Mouse (Mus musculus) G1E (cell line): Measurements from ENCODE around the gene Iqgap2. TPM values are rescaled to one million over a fixed set of nuclear protein-coding genes. Genes with fewer than 3 reads are reported as not detected.
A peak's percentile ranks its signal among the peaks of the same experiment; 100 is the strongest.

Experiments used
- ATAC-seq: 2 replicates; pipeline ENCODE4 v1.8.0; 2016; ENCODE audit warnings: mild to moderate bottlenecking; ENCODE audit not compliant: insufficient number of reproducible peaks, poor library complexity, low FRiP score, severe bottlenecking; ENCODE audit errors: extremely low read depth
- DNase-seq: peaks from one replicate; pipeline ENCODE4 v3.0.0; 2012; ENCODE audit warnings: low spot score
- H3K27me3 ChIP-seq: 2 replicates; pipeline ENCODE4 v1.6.1; 2012; ENCODE audit warnings: mild to moderate bottlenecking, low read length, inconsistent platforms; ENCODE audit not compliant: insufficient read depth
- H3K36me3 ChIP-seq: replicated peaks from 2 replicates; pipeline ENCODE3; 2012; ENCODE audit warnings: mild to moderate bottlenecking, inconsistent platforms
- H3K4me1 ChIP-seq: 2 replicates; pipeline ENCODE4 v1.6.1; 2012; ENCODE audit warnings: low read depth, low read length, inconsistent platforms, mixed read lengths; ENCODE audit not compliant: insufficient read depth
- H3K4me3 ChIP-seq: 2 replicates; pipeline ENCODE4 v1.5.1; 2012; ENCODE audit warnings: low read depth, mild to moderate bottlenecking, inconsistent platforms, low read length, moderate library complexity, mixed read lengths
- H3K9me3 ChIP-seq: replicated peaks from 2 replicates; pipeline ENCODE4 v1.6.1; 2012; ENCODE audit warnings: inconsistent platforms
- CTCF ChIP-seq: IDR thresholded peaks from 2 replicates; pipeline ENCODE4 v1.5.1; 2012; ENCODE audit warnings: low read depth, low read length, inconsistent platforms, mixed read lengths
- GATA1 ChIP-seq: IDR thresholded peaks from 2 replicates; pipeline ENCODE4 v1.6.1; 2012; ENCODE audit warnings: borderline replicate concordance, low read length, inconsistent platforms, mixed read lengths
- GATA2 ChIP-seq: IDR thresholded peaks from 2 replicates; pipeline ENCODE4 v1.6.1; 2012; ENCODE audit warnings: low read depth, low read length, inconsistent platforms, borderline replicate concordance
- POLR2AphosphoS5 ChIP-seq: IDR thresholded peaks from 2 replicates; pipeline ENCODE4 v1.6.1; 2012; ENCODE audit warnings: low read depth, low read length, inconsistent platforms; ENCODE audit not compliant: insufficient replicate concordance
- TAL1 ChIP-seq: conservative IDR thresholded peaks from 2 replicates; pipeline ENCODE4 v1.6.1; 2012; ENCODE audit warnings: low read depth, low read length, inconsistent platforms, mixed read lengths
- polyA plus RNA-seq: library from polyadenylated mRNA; stranded (reverse); fragments of >175 nt; gene quantifications from 2 replicates; pipeline ENCODE4 v1.2.3, GENCODE M21; 2012
- total RNA-seq, 2 experiments: library from RNA; stranded (forward) in 1 of 2; stranded (reverse) in 1 of 2; fragments of 200-1000 nt in 1 of 2; fragments of >200 nt in 1 of 2; fragmentation: Nextera tagmentation in 1 of 2; gene quantifications; 2 replicates each; pipeline ENCODE4 v1.2.3; 2014 to 2017

The Iqgap2 gene
- total and polyA plus RNA-seq, 3 experiments = 3.0 to 14.3 (median 6.6) TPM

DNA sequence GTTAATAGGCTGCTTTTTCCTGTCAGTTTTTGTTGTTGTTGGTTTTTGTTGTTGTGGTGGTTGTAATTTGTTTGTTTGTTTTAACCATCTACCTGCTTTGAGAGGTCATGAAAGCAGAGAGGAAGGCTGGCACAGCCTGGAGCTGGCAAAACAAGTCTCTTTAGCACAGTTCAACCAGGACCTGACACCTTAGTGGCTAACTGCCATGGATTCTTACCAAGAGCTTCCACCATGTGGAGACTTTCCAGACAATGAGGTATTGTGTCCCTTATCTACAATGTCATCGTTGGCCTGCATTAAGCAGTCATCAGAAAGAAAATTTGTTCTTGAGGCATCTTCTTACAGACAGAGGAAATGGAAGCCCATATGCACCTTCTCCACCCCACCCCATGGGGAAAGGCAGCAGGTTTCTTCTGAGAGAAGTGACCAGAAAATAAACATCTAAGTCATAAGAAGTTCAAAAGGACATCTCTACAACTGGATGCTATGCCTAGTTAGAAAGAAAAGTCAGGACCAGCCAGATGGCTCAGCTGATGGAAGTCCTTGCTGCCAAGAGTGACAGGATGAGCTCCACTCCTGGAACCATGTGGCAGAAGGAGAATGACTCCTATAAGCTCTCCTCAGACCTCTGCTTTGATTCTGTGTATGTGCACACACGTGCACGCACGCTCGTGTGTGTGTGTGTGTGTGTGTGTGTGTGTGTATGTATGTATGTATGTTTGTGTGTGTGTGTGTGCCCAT lies 113.9 kb downstream of the Iqgap2 start:
- Histone ChIP-seq H3K36me3 (no peaks in the 10 kb centered on the region), H3K4me3 (no peak overlapping the region), H3K4me1 (no peaks in the 10 kb centered on the region), H3K27me3 (peaks cover 23% of the 10 kb centered on the region), H3K9me3 (no peaks in the 10 kb centered on the region)
- TF ChIP-seq CTCF (no peak), POLR2AphosphoS5 (no peak), TAL1 (no peak), GATA1 (no peak), GATA2 (no peak)
- DNase-seq (no peak), ATAC-seq (no peak)

DNA sequence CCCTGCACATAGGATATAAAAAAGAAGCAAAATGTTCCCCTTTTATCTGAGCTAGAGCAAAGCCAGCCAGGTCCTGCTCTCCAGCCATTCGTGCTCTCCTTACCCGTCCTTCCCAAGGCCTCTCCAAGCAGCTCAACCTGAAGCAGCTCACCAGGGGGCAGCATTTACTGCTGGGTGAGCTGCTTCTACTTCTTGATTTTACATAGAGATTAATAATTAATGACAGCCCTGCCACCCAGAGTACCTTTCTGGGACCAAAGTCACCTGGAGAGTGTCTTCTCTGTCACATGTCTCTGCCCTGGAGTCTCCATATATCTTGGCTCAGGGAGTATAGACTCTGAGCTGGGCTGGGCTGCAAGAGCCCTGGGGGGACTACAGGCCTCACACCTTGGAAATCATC lies 114.5 kb downstream of the Iqgap2 start:
- Histone ChIP-seq H3K36me3 (no peaks in the 10 kb centered on the region), H3K4me3 (no peak overlapping the region), H3K9me3 (no peaks in the 10 kb centered on the region), H3K27me3 (peaks cover 19% of the 10 kb centered on the region), H3K4me1 (no peaks in the 10 kb centered on the region)
- no peak for TF ChIP-seq TAL1
- no peak for TF ChIP-seq GATA1
- no peak for TF ChIP-seq POLR2AphosphoS5
- no peak for TF ChIP-seq CTCF
- TF ChIP-seq GATA2 = no peak
- ATAC-seq (no peak), DNase-seq (peak; percentile 13)

DNA sequence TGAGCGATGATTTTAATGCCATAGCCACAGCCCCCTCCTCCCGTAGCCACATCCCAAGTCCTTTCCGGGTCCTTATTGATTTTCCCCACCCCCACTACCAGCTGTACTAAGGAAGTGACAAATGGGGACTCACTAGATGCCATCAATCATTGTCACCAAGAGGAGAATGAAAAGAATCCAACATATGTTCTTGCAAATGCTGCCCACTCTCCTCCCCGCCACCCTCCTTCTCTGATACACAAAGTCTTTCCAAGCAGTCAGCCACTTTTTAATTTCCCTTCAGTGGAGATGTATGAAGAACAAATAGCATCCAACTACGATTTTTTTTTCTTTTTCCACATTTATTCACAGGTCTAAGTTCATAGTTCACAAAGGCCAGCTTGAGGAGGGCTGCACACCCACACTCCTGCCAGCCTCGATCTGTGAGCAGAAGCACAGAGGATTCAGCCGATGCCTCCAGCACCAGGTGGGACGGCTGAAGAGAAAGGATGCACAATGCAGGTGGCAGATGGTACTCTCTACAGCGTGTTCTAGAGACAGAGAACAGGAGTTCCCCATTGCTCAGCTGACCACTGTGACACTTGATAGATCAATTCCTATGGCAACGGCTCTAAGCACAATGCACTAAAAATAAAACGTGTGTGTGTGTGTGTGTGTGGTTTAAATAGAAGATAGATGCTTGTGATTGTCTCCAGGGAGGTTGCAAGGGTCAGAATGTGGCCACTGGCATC lies 116.6 kb downstream of the Iqgap2 start:
- Histone ChIP-seq H3K9me3 (no peaks in the 10 kb centered on the region), H3K27me3 (peaks cover 9% of the 10 kb centered on the region; the same call in 1 of the 2 replicates), H3K4me1 (no peaks in the 10 kb centered on the region), H3K4me3 (no peak overlapping the region), H3K36me3 (no peaks in the 10 kb centered on the region)
- DNase-seq (no peak), ATAC-seq (no peak)
- TF ChIP-seq GATA2 = no peak
- TF ChIP-seq TAL1 = no peak
- TF ChIP-seq GATA1 = no peak
- no peak for TF ChIP-seq POLR2AphosphoS5
- no peak for TF ChIP-seq CTCF

GRCm38 (mm10) chr13:95765017-95765416 lies 126.7 kb downstream of the Iqgap2 start:
- no peaks in the 10 kb centered on the region for H3K4me1 ChIP-seq
- ATAC-seq = no peak
- peaks cover 4% of the 10 kb centered on the region; the same call in 1 of the 2 replicates for H3K27me3 ChIP-seq
- no peak for TF ChIP-seq POLR2AphosphoS5
- TF ChIP-seq TAL1 = no peak
- no peak for DNase-seq
- no peaks in the 10 kb centered on the region for H3K9me3 ChIP-seq
- H3K36me3 ChIP-seq = no peaks in the 10 kb centered on the region
- H3K4me3 ChIP-seq = no peak overlapping the region

- DNase-seq (no peak), ATAC-seq (no peak)
- TF ChIP-seq POLR2AphosphoS5 (no peak), CTCF (no peak), GATA1 (no peak), TAL1 (no peak), GATA2 (no peak)
- Histone ChIP-seq H3K27me3 (peaks cover 4% of the 10 kb centered on the region; the same call in 1 of the 2 replicates), H3K4me3 (no peak overlapping the region), H3K4me1 (no peaks in the 10 kb centered on the region), H3K9me3 (no peaks in the 10 kb centered on the region), H3K36me3 (no peaks in the 10 kb centered on the region)
These were observed 127.7 kb downstream of the Iqgap2 start for GRCm38 (mm10) chr13:95763876-95764517.

DNA sequence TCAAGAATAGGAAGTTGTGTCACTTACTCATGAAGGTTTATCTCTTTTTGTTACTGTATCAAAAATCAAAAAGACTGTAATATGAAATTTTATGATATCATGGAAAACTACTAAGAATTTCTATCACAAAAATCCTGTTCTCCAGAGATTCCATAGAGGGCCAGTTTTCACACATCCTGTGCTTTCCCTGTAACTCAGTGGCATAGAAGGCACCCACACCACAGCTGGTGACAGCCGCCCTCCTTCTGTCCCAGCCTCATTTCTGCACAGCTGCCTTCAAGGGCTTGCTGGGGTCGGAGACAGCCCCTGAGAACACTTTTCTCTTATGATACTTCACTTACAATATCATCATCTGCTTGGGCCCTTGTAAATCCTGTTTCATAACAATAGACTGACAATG lies 131.9 kb downstream of the Iqgap2 start:
- Histone ChIP-seq H3K9me3 (no peaks in the 10 kb centered on the region), H3K36me3 (no peaks in the 10 kb centered on the region), H3K4me3 (no peak overlapping the region), H3K27me3 (peaks cover 4% of the 10 kb centered on the region; the same call in 1 of the 2 replicates), H3K4me1 (no peaks in the 10 kb centered on the region)
- no peak for TF ChIP-seq TAL1
- TF ChIP-seq CTCF = no peak
- TF ChIP-seq GATA2 = no peak
- no peak for TF ChIP-seq GATA1
- no peak for TF ChIP-seq POLR2AphosphoS5
- ATAC-seq (no peak), DNase-seq (no peak)
